Mouse (Mus musculus) layer of hippocampus, postnatal 25 days (tissue): ENCODE measurements around the gene Pgs1. TPM values are rescaled to one million over a fixed set of nuclear protein-coding genes. Genes with fewer than 3 reads are reported as not detected.

Experiments used
- DNase-seq, 2 experiments: peaks; one replicate each; pipeline ENCODE4 v3.0.0; 2022; ENCODE audit warnings: mixed read lengths in 2 of 2, low spot score in 1 of 2; ENCODE audit errors: extremely low spot score in 1 of 2
- total RNA-seq, 2 experiments: library from RNA; stranded (reverse); gene quantifications; 2 replicates each; pipeline ENCODE4 v1.2.3; 2021

Gene Pgs1
- total RNA-seq, 2 experiments from 2014 or later: 74.2 to 75.9 TPM

- DNase-seq: no peak
Measured at GRCm38 (mm10) chr11:117974327-117975125, 11.6 kb upstream of the Pgs1 start.

- no peak for DNase-seq
Measured at GRCm38 (mm10) chr11:117975211-117975967, 10.7 kb upstream of the Pgs1 start.

GRCm38 (mm10) chr11:117976081-117976582 lies 10.0 kb upstream of the Pgs1 start:
- DNase-seq: no peak

GRCm38 (mm10) chr11:117977694-117978360 lies 8.3 kb upstream of the Pgs1 start:
- no peak for DNase-seq

- no peak for DNase-seq
Measured at GRCm38 (mm10) chr11:117979388-117979787, 6.7 kb upstream of the Pgs1 start.

- DNase-seq: no peak
Measured at GRCm38 (mm10) chr11:117982426-117982825, 3.7 kb upstream of the Pgs1 start.

GRCm38 (mm10) chr11:117983770-117984169 lies 2.3 kb upstream of the Pgs1 start:
- no peak for DNase-seq

GRCm38 (mm10) chr11:117987032-117987451 lies 950 bp downstream of the Pgs1 start:
- DNase-seq: no peak

- no peak for DNase-seq
Measured at GRCm38 (mm10) chr11:117987968-117988367, 1.9 kb downstream of the Pgs1 start.

- DNase-seq: no peak
Measured at GRCm38 (mm10) chr11:117989241-117989640, 3.1 kb downstream of the Pgs1 start.

GRCm38 (mm10) chr11:117989926-117990325 lies 3.8 kb downstream of the Pgs1 start:
- no peak for DNase-seq

GRCm38 (mm10) chr11:117991502-117992470 lies 5.7 kb downstream of the Pgs1 start:
- no peak for DNase-seq

- no peak for DNase-seq
Measured at GRCm38 (mm10) chr11:117993190-117994175, 7.4 kb downstream of the Pgs1 start.

GRCm38 (mm10) chr11:117994250-117995057 lies 8.4 kb downstream of the Pgs1 start:
- DNase-seq: no peak

GRCm38 (mm10) chr11:117995255-117995654 lies 9.2 kb downstream of the Pgs1 start:
- DNase-seq: no peak

- DNase-seq: no peak
Measured at GRCm38 (mm10) chr11:117995661-117996060, 9.6 kb downstream of the Pgs1 start.

- DNase-seq: no peak
Measured at GRCm38 (mm10) chr11:117996066-117996465, 10.0 kb downstream of the Pgs1 start.

GRCm38 (mm10) chr11:117997085-117997484 lies 11.0 kb downstream of the Pgs1 start:
- no peak for DNase-seq
